Mouse (Mus musculus): ENCODE data around the gene Tns1. TPM values are rescaled to one million over a fixed set of nuclear protein-coding genes. Genes with fewer than 3 reads are reported as not detected.
A peak's percentile ranks its signal among the peaks of the same experiment; 100 is the strongest.

The Tns1 gene
- polyA plus RNA-seq, 1 experiment from 2014 or later, result 15.9 TPM

GRCm38 (mm10) chr1:74005020-74005419 lies 119.2 kb downstream of the Tns1 start:
- DNase-seq (ENCODE audit: extremely low spot score, low spot score), result no peak
- Histone ChIP-seq H3K27me3 (ENCODE audit: poor library complexity, severe bottlenecking) (no peaks in the 10 kb centered on the region), H3K4me1 (peaks cover 45% of the 10 kb centered on the region), H3K27ac (no peak overlapping the region), H3K4me3 (no peak overlapping the region), H3K9me3 (no peaks in the 10 kb centered on the region), H3K36me3 (replicated peaks) (no peaks in the 10 kb centered on the region)
- 75% methylated on average over 3 of the region's 3 CpGs for WGBS

DNA sequence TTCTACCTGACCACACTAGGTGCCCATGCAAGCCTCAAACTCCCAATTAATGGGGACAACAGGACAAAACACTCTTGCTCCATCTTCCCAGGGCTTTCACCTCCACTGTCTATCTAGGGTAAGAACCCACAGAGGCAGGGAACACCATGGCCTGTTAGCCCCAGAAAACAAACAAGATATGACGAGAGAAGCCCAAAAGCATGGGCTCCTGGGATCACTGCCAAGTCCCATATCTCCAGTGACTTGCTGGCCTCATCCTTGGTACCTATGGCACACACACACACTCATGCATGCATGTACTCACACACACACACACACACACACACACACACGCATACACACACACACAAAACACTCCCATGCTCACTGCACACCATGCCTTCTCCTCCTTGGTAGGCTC lies 120.5 kb downstream of the Tns1 start:
- H3K36me3 ChIP-seq (replicated peaks), result no peaks in the 10 kb centered on the region
- 87% methylated on average over 2 of the region's 2 CpGs for WGBS

GRCm38 (mm10) chr1:74001449-74001820 lies 122.8 kb downstream of the Tns1 start:
- no peaks in the 10 kb centered on the region for H3K9me3 ChIP-seq
- no peaks in the 10 kb centered on the region for H3K27me3 ChIP-seq (ENCODE audit: poor library complexity, severe bottlenecking)
- peak overlapping the region; percentile 60; the same call in 1 of the 2 replicates for H3K27ac ChIP-seq
- WGBS, result 67% methylated on average over 10 of the region's 10 CpGs
- H3K4me1 ChIP-seq, result peaks cover 41% of the 10 kb centered on the region
- peaks cover 4% of the 10 kb centered on the region; the same call in 1 of the 2 replicates for H3K36me3 ChIP-seq (replicated peaks)
- H3K4me3 ChIP-seq, result no peak overlapping the region
- DNase-seq (ENCODE audit: extremely low spot score, low spot score), result no peak

More for the DNA sequence above, 120.5 kb downstream of the Tns1 start:
- Histone ChIP-seq H3K27ac (no peak overlapping the region), H3K4me3 (no peak overlapping the region), H3K4me1 (peaks cover 53% of the 10 kb centered on the region), H3K9me3 (no peaks in the 10 kb centered on the region), H3K27me3 (ENCODE audit: poor library complexity, severe bottlenecking) (no peaks in the 10 kb centered on the region)
- DNase-seq (ENCODE audit: extremely low spot score, low spot score), result no peak

DNA sequence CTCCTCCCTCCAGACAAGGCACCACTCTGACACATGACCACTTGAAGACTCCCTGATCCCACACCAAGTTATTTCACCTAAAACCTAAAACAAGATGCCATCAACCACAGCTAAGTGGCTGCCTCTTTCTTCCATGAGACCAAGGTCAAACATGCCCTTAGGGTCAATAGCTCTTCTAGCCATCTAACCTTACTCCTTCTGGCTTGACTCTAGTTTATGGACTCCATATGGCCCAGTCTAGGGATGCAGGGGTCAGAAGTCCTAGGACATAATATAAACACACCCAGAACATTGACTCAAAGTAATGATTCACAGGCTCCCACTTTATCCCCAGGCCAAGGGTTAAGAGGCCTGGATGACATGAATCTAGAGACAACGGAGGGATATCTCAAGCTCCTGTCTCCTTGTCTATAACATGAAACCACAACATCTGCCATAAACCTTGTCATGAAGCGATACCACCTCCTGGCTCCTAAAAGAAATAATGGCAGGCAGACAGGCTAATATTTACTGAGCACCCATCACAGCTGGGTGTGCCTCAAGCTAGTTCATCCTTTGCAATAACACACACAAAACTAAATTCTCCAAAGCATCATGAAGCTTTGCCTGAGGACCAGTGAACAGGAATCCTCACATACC lies 123.3 kb downstream of the Tns1 start:
- 78% methylated on average over 2 of the region's 2 CpGs for whole genome bisulfite sequencing
- H3K27ac ChIP-seq, result peak overlapping the region; percentile 78

GRCm38 (mm10) chr1:74000191-74000651 lies 124.0 kb downstream of the Tns1 start:
- peak overlapping the region; percentile 78 for H3K27ac ChIP-seq
- 2% methylated on average over 5 of the region's 5 CpGs for WGBS
- H3K9me3 ChIP-seq, result no peaks in the 10 kb centered on the region
- peaks cover 4% of the 10 kb centered on the region; the same call in 1 of the 2 replicates for H3K36me3 ChIP-seq (replicated peaks)
- H3K4me3 ChIP-seq, result no peak overlapping the region
- H3K27me3 ChIP-seq (ENCODE audit: poor library complexity, severe bottlenecking), result no peaks in the 10 kb centered on the region
- H3K4me1 ChIP-seq, result peaks cover 41% of the 10 kb centered on the region
- peak; percentile 33 for DNase-seq (ENCODE audit: extremely low spot score, low spot score)

More for the DNA sequence above, 123.3 kb downstream of the Tns1 start:
- no peaks in the 10 kb centered on the region for H3K9me3 ChIP-seq
- no peak overlapping the region for H3K4me3 ChIP-seq
- no peaks in the 10 kb centered on the region for H3K27me3 ChIP-seq (ENCODE audit: poor library complexity, severe bottlenecking)
- peaks cover 4% of the 10 kb centered on the region; the same call in 1 of the 2 replicates for H3K36me3 ChIP-seq (replicated peaks)
- no peak for DNase-seq (ENCODE audit: extremely low spot score, low spot score)
- peaks cover 41% of the 10 kb centered on the region for H3K4me1 ChIP-seq

DNA sequence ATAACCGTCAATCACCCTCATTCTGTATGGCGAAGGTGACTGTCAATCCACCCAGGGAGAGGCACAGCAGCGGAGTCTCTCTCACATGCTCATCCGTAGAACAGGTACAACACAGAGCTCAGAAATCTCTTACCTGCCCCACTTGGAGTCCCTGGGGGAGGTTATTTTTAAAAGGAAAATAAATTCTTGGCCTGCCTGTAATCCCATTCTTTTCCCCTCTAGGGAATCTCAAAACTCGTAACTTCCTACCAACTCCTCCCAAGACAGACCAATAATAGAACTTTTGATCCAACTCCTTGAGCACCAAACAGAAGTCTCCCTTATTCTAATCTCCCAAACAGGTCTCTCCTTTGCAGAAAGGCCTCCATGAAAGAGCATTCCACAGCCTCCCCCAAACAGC lies 124.7 kb downstream of the Tns1 start:
- no peaks in the 10 kb centered on the region for H3K9me3 ChIP-seq
- WGBS, result 76% methylated on average over 5 of the region's 5 CpGs
- peaks cover 41% of the 10 kb centered on the region for H3K4me1 ChIP-seq
- no peak overlapping the region for H3K4me3 ChIP-seq
- no peak for DNase-seq (ENCODE audit: extremely low spot score, low spot score)
- peaks cover 4% of the 10 kb centered on the region; the same call in 1 of the 2 replicates for H3K36me3 ChIP-seq (replicated peaks)
- no peaks in the 10 kb centered on the region for H3K27me3 ChIP-seq (ENCODE audit: poor library complexity, severe bottlenecking)
- peak overlapping the region; percentile 78 for H3K27ac ChIP-seq

DNA sequence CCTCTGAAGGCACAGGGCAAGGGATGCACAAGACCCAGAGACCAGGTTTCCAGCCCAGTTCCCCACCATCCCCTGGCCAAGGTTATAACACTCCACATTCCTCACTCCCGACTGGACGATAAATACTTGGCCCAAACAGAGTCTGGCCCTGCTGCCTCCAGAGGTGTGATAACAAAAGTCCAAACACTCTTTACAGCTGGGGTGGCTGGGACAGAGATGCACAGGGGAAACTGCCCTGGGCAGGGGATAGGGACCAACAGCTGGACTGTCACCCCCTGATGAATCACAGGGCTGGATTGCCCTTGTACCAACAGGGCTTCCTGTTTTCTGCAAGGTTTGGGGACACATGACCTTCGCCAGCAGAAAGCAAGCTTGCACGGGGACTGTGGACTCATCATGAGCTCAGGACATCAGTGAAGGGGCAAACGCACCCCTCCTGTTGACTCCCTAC lies 125.3 kb downstream of the Tns1 start:
- Histone ChIP-seq H3K27me3 (ENCODE audit: poor library complexity, severe bottlenecking) (no peaks in the 10 kb centered on the region), H3K4me3 (no peak overlapping the region), H3K27ac (peak overlapping the region; percentile 78), H3K4me1 (peaks cover 41% of the 10 kb centered on the region), H3K36me3 (replicated peaks) (peaks cover 4% of the 10 kb centered on the region; the same call in 1 of the 2 replicates), H3K9me3 (no peaks in the 10 kb centered on the region)
- WGBS, result 79% methylated on average over 5 of the region's 5 CpGs
- no peak for DNase-seq (ENCODE audit: extremely low spot score, low spot score)

- peak overlapping the region; percentile 78 for H3K27ac ChIP-seq
- DNase-seq (ENCODE audit: extremely low spot score, low spot score), result no peak
- no peaks in the 10 kb centered on the region for H3K27me3 ChIP-seq (ENCODE audit: poor library complexity, severe bottlenecking)
- H3K4me1 ChIP-seq, result peaks cover 41% of the 10 kb centered on the region
- peaks cover 4% of the 10 kb centered on the region; the same call in 1 of the 2 replicates for H3K36me3 ChIP-seq (replicated peaks)
- 74% methylated on average over 9 of the region's 9 CpGs for WGBS
- no peaks in the 10 kb centered on the region for H3K9me3 ChIP-seq
- no peak overlapping the region for H3K4me3 ChIP-seq
Observed at GRCm38 (mm10) chr1:73998131-73998865, 126.0 kb downstream of the Tns1 start.

- no peak overlapping the region for H3K4me3 ChIP-seq
- H3K9me3 ChIP-seq, result no peaks in the 10 kb centered on the region
- DNase-seq (ENCODE audit: extremely low spot score, low spot score), result no peak
- peaks cover 4% of the 10 kb centered on the region; the same call in 1 of the 2 replicates for H3K36me3 ChIP-seq (replicated peaks)
- 94% methylated on average over 6 of the region's 6 CpGs for WGBS
- no peaks in the 10 kb centered on the region for H3K27me3 ChIP-seq (ENCODE audit: poor library complexity, severe bottlenecking)
- peaks cover 42% of the 10 kb centered on the region for H3K4me1 ChIP-seq
- H3K27ac ChIP-seq, result no peak overlapping the region
Observed at GRCm38 (mm10) chr1:73997341-73997740, 126.9 kb downstream of the Tns1 start.

GRCm38 (mm10) chr1:73996650-73997049 lies 127.6 kb downstream of the Tns1 start:
- Histone ChIP-seq H3K36me3 (replicated peaks) (peaks cover 7% of the 10 kb centered on the region; the same call in 1 of the 2 replicates), H3K27me3 (ENCODE audit: poor library complexity, severe bottlenecking) (no peaks in the 10 kb centered on the region), H3K27ac (no peak overlapping the region), H3K4me1 (peaks cover 39% of the 10 kb centered on the region), H3K4me3 (no peak overlapping the region), H3K9me3 (no peaks in the 10 kb centered on the region)
- 88% methylated on average over 3 of the region's 3 CpGs for WGBS
- DNase-seq (ENCODE audit: extremely low spot score, low spot score), result no peak

- no peaks in the 10 kb centered on the region for H3K27me3 ChIP-seq (ENCODE audit: poor library complexity, severe bottlenecking)
- peak; percentile 42 for DNase-seq (ENCODE audit: extremely low spot score, low spot score)
- no peak overlapping the region for H3K27ac ChIP-seq
- peaks cover 35% of the 10 kb centered on the region for H3K4me1 ChIP-seq
- 52% methylated on average over 2 of the region's 2 CpGs for WGBS
- H3K36me3 ChIP-seq (replicated peaks), result peaks cover 11% of the 10 kb centered on the region; the same call in 1 of the 2 replicates
- no peaks in the 10 kb centered on the region for H3K9me3 ChIP-seq
- no peak overlapping the region for H3K4me3 ChIP-seq
Observed at GRCm38 (mm10) chr1:73996209-73996608, 128.0 kb downstream of the Tns1 start.

- Histone ChIP-seq H3K9me3 (no peaks in the 10 kb centered on the region), H3K4me1 (peaks cover 25% of the 10 kb centered on the region), H3K36me3 (replicated peaks) (peaks cover 18% of the 10 kb centered on the region; the same call in 1 of the 2 replicates), H3K27ac (no peak overlapping the region), H3K4me3 (no peak overlapping the region), H3K27me3 (ENCODE audit: poor library complexity, severe bottlenecking) (no peaks in the 10 kb centered on the region)
- WGBS, result 87% methylated on average over 13 of the region's 13 CpGs
- DNase-seq (ENCODE audit: extremely low spot score, low spot score), result no peak
Observed at GRCm38 (mm10) chr1:73995063-73995810, 129.0 kb downstream of the Tns1 start.
